Mouse (Mus musculus) embryo, embryonic 9.5 days (tissue): Measurements from ENCODE around the gene Hmgb1.

Experiments used
- DNase-seq: peaks from one replicate; pipeline ENCODE4 v3.0.0-alpha.2; 2017; ENCODE audit errors: extremely low spot score

Hmgb1 gene

DNA sequence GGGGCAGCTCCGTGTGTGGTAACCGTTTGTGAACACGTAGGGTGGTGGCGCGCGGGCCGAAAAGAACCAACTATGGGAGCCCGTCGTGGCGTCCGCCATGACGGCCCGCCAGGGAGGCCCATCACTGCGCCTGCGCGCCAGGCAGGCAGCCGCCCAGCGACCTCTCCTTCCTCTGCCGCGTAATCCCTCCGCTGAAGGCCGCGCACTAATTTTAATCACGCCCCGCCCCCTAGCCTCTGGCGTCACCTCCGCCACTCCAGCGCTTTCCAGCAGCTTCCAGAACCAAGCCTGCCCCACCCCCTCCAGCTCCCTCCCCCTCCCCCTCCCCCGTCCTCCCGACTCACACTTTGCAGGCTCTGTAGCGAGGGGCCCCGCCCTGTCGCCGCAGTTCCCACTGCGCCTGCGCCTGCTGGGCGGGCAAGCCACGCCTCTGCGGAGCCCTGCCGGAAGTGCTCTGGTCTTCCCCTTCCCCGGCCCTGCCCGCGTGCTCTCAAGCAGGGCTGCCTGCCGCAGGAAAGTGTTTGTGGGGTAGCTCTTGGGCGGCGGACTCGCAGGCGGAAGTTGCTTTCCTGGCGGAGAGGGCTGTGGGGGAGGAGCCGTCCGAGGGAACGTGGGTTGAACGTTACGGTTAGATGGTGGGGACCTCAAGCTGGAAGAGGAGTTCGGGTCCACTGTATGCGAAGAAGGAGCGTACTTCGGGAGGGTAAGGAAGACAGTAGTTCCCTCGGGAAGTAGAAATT is at the start of gene Hmgb1, which contains the start of gene Uspl1:
TSS of gene Hmgb1 (minus strand) at position 386 of the 740 bp plus-strand sequence.
TSS of gene Uspl1 (plus strand) at position 247 of the 740 bp plus-strand sequence.
- peak; percentile 100 for DNase-seq

DNA sequence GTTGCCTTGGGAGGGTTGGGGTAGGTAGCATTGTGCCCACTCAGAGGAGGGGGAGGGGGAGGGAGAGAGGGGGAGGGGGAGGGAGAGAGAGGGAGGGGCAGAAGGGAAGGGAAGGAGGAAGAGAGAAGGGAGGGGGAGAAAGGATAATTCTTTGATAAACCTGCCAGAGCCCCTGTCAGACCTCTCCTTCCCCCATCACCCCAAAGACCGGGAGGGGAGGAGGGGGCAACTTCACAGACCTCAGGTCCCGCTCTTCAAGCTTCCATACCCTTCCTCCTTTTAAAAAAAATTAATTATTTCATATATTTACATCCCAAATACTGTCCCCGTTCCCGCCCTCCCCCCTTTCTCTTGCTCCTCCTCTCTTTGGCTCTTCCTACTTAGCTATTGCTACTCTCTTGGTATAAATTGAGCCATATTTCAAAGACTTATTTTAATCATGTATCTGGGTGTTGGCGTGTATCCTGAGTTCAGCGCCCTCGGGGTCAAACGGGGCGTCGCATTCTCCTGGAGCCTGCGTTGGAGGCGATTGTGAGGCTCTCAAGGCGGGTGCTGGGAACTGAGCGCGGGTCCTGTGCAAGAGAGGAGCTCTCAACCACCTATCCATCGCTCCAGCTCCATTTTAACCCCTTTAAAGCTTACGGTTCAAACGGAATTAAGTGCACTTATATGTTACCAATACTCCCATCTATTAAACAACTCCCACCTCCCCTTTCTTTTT is 45.5 kb upstream of the Hmgb1 start:
- DNase-seq: no peak

DNA sequence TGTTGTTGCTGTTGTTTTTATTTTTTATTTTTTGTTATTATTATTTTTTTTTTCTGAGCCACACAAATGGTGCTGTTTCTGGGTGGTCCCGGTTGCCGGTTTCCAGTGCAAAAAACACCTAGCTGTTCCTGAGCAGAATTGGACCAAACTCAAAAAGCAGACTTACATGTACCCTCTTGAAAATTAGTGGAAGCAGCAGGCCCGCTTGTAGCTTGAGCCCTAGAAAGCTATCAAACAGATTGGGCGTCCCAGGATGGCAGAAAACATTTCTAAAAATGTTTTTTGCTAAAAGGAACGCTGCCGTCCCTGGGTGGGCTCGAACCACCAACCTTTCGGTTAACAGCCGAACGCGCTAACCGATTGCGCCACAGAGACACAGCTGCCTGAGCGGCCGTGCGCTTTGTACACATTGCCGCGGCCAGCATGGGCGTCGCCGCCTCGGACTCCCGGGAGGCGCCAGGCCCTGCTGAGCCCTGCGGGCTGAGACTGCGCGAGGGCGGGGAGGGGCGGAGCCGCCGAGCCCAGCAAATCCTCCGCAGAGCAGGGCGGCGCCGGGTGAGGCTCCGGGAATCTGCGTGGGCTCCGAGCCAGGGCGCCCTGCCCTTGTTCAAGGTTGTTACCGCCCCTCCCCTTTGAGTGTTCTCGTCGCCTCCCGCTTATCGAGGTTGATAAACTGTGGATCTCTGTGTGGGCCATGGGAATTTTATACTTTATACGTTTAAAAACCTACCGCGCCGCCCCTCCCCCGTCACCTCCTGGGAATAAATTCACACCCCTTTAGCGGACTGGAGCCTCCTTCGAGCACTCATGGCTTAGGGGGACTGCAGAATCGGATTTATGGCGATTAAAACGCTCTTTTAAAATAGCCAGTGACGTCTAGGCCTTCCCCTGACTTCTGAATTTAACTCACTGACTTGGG is 44.7 kb upstream of the Hmgb1 start:
- DNase-seq: peak; percentile 100

GRCm38 (mm10) chr5:149224666-149225065 is 40.4 kb upstream of the Hmgb1 start:
- no peak for DNase-seq

DNA sequence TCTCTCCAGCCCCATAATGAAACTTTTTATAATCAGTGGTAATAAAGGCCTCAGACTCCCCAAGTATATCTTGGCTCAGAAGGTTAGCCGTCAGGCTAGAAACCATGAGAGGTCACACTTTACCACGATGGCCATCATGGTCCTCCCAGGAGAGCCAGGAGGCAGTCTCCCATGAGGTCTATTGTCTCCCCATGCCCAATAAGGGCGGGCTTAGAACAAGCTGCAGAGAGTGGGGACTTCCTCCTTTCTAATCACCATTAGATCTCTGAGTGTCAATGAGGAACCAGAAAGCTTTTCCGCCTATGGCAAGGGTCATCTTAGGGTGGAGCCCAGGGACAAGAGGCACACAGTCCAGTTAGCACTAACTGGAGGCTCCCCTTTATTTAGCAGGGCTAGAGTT is 37.1 kb upstream of the Hmgb1 start:
- DNase-seq: no peak

GRCm38 (mm10) chr5:149219493-149219892 is 35.2 kb upstream of the Hmgb1 start:
- DNase-seq: no peak

GRCm38 (mm10) chr5:149217524-149218357 is 33.5 kb upstream of the Hmgb1 start:
- DNase-seq: no peak

DNA sequence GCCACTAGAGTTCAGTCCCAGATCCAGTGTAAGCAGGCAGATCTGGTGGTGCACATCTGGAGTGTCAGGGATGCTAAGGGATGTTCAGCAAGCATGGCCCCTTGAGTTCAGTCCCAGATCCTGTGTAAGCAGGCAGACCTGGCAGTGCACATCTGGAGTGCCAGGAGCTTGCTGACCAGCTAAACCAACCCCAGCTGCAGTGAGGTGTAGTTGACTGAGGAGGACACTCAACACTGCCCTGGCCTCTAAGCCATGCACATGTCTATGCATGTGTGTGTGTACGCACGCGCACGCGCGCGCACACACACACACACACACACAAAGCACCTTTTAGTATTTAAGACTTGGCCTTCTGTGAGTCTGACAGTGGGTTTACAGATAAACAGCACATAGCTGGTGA is 31.3 kb upstream of the Hmgb1 start:
- no peak for DNase-seq

DNA sequence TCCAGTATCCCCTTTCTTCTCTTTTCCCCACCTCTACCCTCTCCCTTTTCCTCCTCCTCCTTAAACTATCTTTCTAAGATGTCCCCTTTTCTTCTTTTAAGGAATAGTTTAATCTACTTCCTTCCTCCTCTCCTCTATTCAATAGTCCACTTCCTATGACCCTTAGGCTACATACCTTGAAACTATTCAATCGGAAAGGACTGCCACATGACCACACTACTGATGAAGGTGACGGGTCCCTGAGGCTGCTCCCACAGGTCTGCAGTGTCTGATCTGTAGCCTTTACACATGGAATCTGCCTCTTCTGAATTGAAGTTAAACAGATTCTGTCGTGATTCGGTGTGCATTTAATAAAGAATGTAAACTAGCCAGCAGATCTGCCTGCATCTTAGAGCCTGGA is 28.5 kb upstream of the Hmgb1 start:
- DNase-seq: no peak

- DNase-seq: no peak
Observed at GRCm38 (mm10) chr5:149211041-149211440, 26.8 kb upstream of the Hmgb1 start.

GRCm38 (mm10) chr5:149209328-149209727 is 25.0 kb upstream of the Hmgb1 start:
- DNase-seq: peak; percentile 44

- DNase-seq: no peak
Observed at GRCm38 (mm10) chr5:149208776-149209175, 24.5 kb upstream of the Hmgb1 start.

GRCm38 (mm10) chr5:149207661-149208060 is 23.4 kb upstream of the Hmgb1 start:
- DNase-seq: no peak

- DNase-seq: no peak
Observed at GRCm38 (mm10) chr5:149206286-149206685, 22.0 kb upstream of the Hmgb1 start.

GRCm38 (mm10) chr5:149205265-149205664 is 21.0 kb upstream of the Hmgb1 start:
- no peak for DNase-seq

- no peak for DNase-seq
Observed at GRCm38 (mm10) chr5:149204822-149205221, 20.5 kb upstream of the Hmgb1 start.

GRCm38 (mm10) chr5:149203796-149204375 is 19.6 kb upstream of the Hmgb1 start:
- DNase-seq: no peak

- no peak for DNase-seq
Observed at GRCm38 (mm10) chr5:149202941-149203340, 18.7 kb upstream of the Hmgb1 start.

- DNase-seq: no peak
Observed at GRCm38 (mm10) chr5:149198782-149199181, 14.5 kb upstream of the Hmgb1 start.

- peak; percentile 29 for DNase-seq
Observed at GRCm38 (mm10) chr5:149196611-149197010, 12.3 kb upstream of the Hmgb1 start.

DNA sequence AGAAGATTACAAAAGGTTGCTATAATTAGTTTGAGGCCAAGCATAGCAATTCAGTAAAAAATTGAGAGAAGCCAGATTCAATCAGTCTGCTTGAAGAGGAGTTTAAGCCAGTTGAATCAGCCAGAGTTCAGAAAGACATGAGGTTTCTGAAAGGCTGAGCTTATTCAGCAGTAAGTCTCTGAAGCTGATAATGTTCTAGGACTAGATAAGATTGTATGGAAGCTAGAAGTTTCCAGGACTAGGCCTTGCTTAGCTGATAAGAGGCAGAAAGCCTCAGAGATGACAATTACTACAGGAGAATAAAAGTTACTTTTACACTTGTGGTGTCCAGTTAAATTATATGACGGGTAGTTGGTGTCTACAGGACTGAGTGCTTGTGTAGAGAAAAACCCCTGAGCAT is 5.9 kb upstream of the Hmgb1 start:
- DNase-seq: no peak
